ENCODE assay signal across 12 mouse cellular contexts in genomic region chr13:114856269-114856627, GRCm38 (mm10). TPM values are rescaled to one million over a fixed set of nuclear protein-coding genes. Genes with fewer than 3 reads are reported as not detected.
A peak's percentile ranks its signal among the peaks of the same experiment; 100 is the strongest.
DNase-seq lines count a peak whose midpoint lies in the region; ATAC-seq and TF ChIP-seq lines count a peak whose summit lies in the region.
"Had no signal": no experiment of that assay in that cellular context is flagged by ENCODE, and none has a peak within 500 bp of the region (broad histone marks: within the 10 kb centered on the region; RNA-seq: fewer than 3 reads in every experiment).

No protein-coding gene starts in this region.

- no peak overlapping the region for H3K9ac ChIP-seq in heart, postnatal 0 days (replicated peaks; ENCODE audit: low read depth, low read length)
- H3K9ac ChIP-seq in embryonic facial prominence, embryonic 14.5 days (ENCODE audit: low read depth, low read length) = no peak overlapping the region
- no peak overlapping the region for H3K9ac ChIP-seq in hindbrain, postnatal 0 days (replicated peaks; ENCODE audit: low read length)

- 43% methylated on average over 7 of the region's 7 CpGs for WGBS in heart, postnatal 0 days
- WGBS in embryonic facial prominence, embryonic 14.5 days = 43% methylated on average over 7 of the region's 7 CpGs
- 34% methylated on average over 7 of the region's 7 CpGs for WGBS in hindbrain, postnatal 0 days

- DNase-seq in heart, postnatal 0 days (ENCODE audit: low spot score) = no peak
- no peak for DNase-seq in heart, adult 8-10 months (ENCODE audit: low spot score)
- peak; percentile 16 for DNase-seq in embryo, embryonic 10.5 days (ENCODE audit: low spot score)
- no peak for DNase-seq in embryonic facial prominence, embryonic 14.5 days (ENCODE audit: low spot score)
- DNase-seq in hindbrain, postnatal 0 days (ENCODE audit: low spot score) = no peak
- no peak for DNase-seq in c-Kit-positive CD71-positive TER-119-positive erythroid progenitor cells, embryonic 14.5 days (ENCODE audit: low spot score)
- DNase-seq: thymus, adult 18-20 months had no signal

- no peak overlapping the region for H3K27ac ChIP-seq in heart, postnatal 0 days (ENCODE audit: low read depth)
- H3K27ac ChIP-seq in embryonic facial prominence, embryonic 14.5 days (replicated peaks; ENCODE audit: low read depth, low read length) = no peak overlapping the region
- no peak overlapping the region for H3K27ac ChIP-seq in hindbrain, postnatal 0 days

- peak overlapping the region; percentile 32 for H3K4me2 ChIP-seq in heart, postnatal 0 days (ENCODE audit: low read depth, low read length)
- peak overlapping the region; percentile 27; the same call in 1 of the 2 replicates for H3K4me2 ChIP-seq in embryonic facial prominence, embryonic 14.5 days (ENCODE audit: low read depth, low read length)
- H3K4me2 ChIP-seq in hindbrain, postnatal 0 days (ENCODE audit: low read depth, low read length) = peak overlapping the region; percentile 45; the same call in 1 of the 2 replicates

- no peaks in the 10 kb centered on the region for H3K36me3 ChIP-seq in heart, postnatal 0 days (replicated peaks; ENCODE audit: control insufficient read depth, insufficient read depth, low read length)
- H3K36me3 ChIP-seq in embryonic facial prominence, embryonic 14.5 days (ENCODE audit: control insufficient read depth, insufficient read depth, low read length) = no peaks in the 10 kb centered on the region
- no peaks in the 10 kb centered on the region for H3K36me3 ChIP-seq in hindbrain, postnatal 0 days (ENCODE audit: insufficient read depth, low read length)

- no peak for TF ChIP-seq CTCF in heart, postnatal 0 days (IDR thresholded peaks at IDR 0.05; ENCODE audit: low read depth)
- no peak for TF ChIP-seq CTCF in hindbrain, postnatal 0 days (IDR thresholded peaks at IDR 0.05; ENCODE audit: low read depth)

- no peak for ATAC-seq in heart, postnatal 0 days (ENCODE audit: insufficient read depth, low read depth)
- ATAC-seq in embryonic facial prominence, embryonic 14.5 days (ENCODE audit: low read depth) = no peak
- ATAC-seq in hindbrain, postnatal 0 days = no peak
- ATAC-seq in megakaryocyte, adult 5-6 weeks (ENCODE audit: poor library complexity, severe bottlenecking) = no peak
- ATAC-seq in CD4-positive, CD25-positive, alpha-beta regulatory T cell, adult 4 months = no peak
- ATAC-seq: intestine, postnatal 0 days; Patski had no signal

- no peak overlapping the region for H3K4me3 ChIP-seq in heart, postnatal 0 days (ENCODE audit: low read depth, low read length)
- H3K4me3 ChIP-seq in embryonic facial prominence, embryonic 14.5 days (ENCODE audit: low read depth, low read length) = no peak overlapping the region
- H3K4me3 ChIP-seq in hindbrain, postnatal 0 days (ENCODE audit: low read length) = no peak overlapping the region

- no peaks in the 10 kb centered on the region for H3K27me3 ChIP-seq in heart, postnatal 0 days (ENCODE audit: control insufficient read depth, insufficient read depth, low read length)
- H3K27me3 ChIP-seq in embryonic facial prominence, embryonic 14.5 days (replicated peaks; ENCODE audit: control insufficient read depth, insufficient read depth, low read length) = no peaks in the 10 kb centered on the region
- no peaks in the 10 kb centered on the region for H3K27me3 ChIP-seq in hindbrain, postnatal 0 days (ENCODE audit: insufficient read depth, low read length)
- H3K27me3 ChIP-seq: CH12.LX, Patski had no signal

- TF ChIP-seq EP300 in heart, postnatal 0 days (IDR thresholded peaks at IDR 0.05; ENCODE audit: low read depth) = no peak

- H3K4me1 ChIP-seq in heart, postnatal 0 days (ENCODE audit: control insufficient read depth, insufficient read depth) = no peaks in the 10 kb centered on the region
- no peaks in the 10 kb centered on the region for H3K4me1 ChIP-seq in embryonic facial prominence, embryonic 14.5 days (ENCODE audit: control insufficient read depth, insufficient read depth, low read length)
- no peaks in the 10 kb centered on the region for H3K4me1 ChIP-seq in hindbrain, postnatal 0 days (ENCODE audit: insufficient read depth, low read length)

- H3K9me3 ChIP-seq in heart, postnatal 0 days (replicated peaks; ENCODE audit: control insufficient read depth, low read length) = no peaks in the 10 kb centered on the region
- no peaks in the 10 kb centered on the region for H3K9me3 ChIP-seq in embryonic facial prominence, embryonic 14.5 days (ENCODE audit: control insufficient read depth, low read length)
- H3K9me3 ChIP-seq in hindbrain, postnatal 0 days (ENCODE audit: low read length) = no peaks in the 10 kb centered on the region

RNA-seq across cellular contexts. Expression of gene Mocs2, which starts 38.2 kb away (rescaled TPM):
- 33.3 and 49.3 TPM in 2 replicates for total RNA-seq in heart, postnatal 0 days (2014; rRNA removed; ENCODE audit: low replicate concordance)
- 83.6 and 87.1 TPM in 2 replicates for polyA plus RNA-seq in heart, postnatal 0 days (2015; fragmentation: Nextera tagmentation; extraction: Ambion mirVana)
- total RNA-seq in heart, adult 8-10 months (2022) = 10 to 100 TPM; 30.3 to 48.4 (median 39.8) TPM
- 100.0 and 104 TPM in 2 replicates for polyA plus RNA-seq in embryonic facial prominence, embryonic 14.5 days (2014; fragmentation: Nextera tagmentation; extraction: Ambion mirVana)
- total RNA-seq in hindbrain, postnatal 0 days (2014; rRNA removed) = 31.4 and 47.2 TPM in 2 replicates
- polyA plus RNA-seq in hindbrain, postnatal 0 days (2015; fragmentation: Nextera tagmentation; extraction: Ambion mirVana) = 142 and 147 TPM in 2 replicates
- total RNA-seq in megakaryocyte, adult 5-6 weeks (2015) = 33.2 and 37.4 TPM in 2 replicates
- total RNA-seq in megakaryocyte, adult 5-6 weeks (2017) = 33.5 and 43.9 TPM in 2 replicates
- polyA plus RNA-seq in CD4-positive, CD25-positive, alpha-beta regulatory T cell, adult 4 months (2017; shearing (Covaris generic)) = 10 to 100 TPM; 47.6 to 51.0 TPM
